Mouse (Mus musculus) kidney, postnatal 0 days (tissue): ENCODE measurements around the gene Armc5. TPM values are rescaled to one million over a fixed set of nuclear protein-coding genes. Genes with fewer than 3 reads are reported as not detected.

ENCODE experiments used
- ATAC-seq: fragments of 200-750 bp; cut with Nextera tagmentation; replicated peaks from 2 replicates; pipeline ENCODE4 v1.8.0; 2017; ENCODE audit warnings: low read depth, moderate number of reproducible peaks, moderate TSS enrichment, moderate library complexity; ENCODE audit not compliant: low FRiP score
- DNase-seq: peaks from one replicate; pipeline ENCODE4 v3.0.0-alpha.2; 2016; ENCODE audit warnings: low spot score
- H3K27ac ChIP-seq: fragments of 300-500 bp; sonication (generic); 2 replicates; pipeline ENCODE4 v1.5.1; 2014; ENCODE audit warnings: mild to moderate bottlenecking
- H3K27me3 ChIP-seq: fragments of 300-500 bp; sonication (generic); 2 replicates; pipeline ENCODE4 v1.6.1; 2014; ENCODE audit warnings: low read length, mixed read lengths; ENCODE audit not compliant: insufficient read depth
- H3K36me3 ChIP-seq: fragments of 300-500 bp; sonication (generic); 2 replicates; pipeline ENCODE4 v1.6.1; 2014; ENCODE audit warnings: low read length, mixed read lengths; ENCODE audit not compliant: insufficient read depth
- H3K4me1 ChIP-seq: fragments of 300-500 bp; sonication (generic); replicated peaks from 2 replicates; pipeline ENCODE4 v1.6.1; 2014; ENCODE audit warnings: antibody characterized with exemption, low read length, mixed read lengths; ENCODE audit not compliant: insufficient read depth
- H3K4me2 ChIP-seq: fragments of 300-500 bp; sonication (generic); 2 replicates; pipeline ENCODE4 v1.6.1; 2014; ENCODE audit warnings: mild to moderate bottlenecking, low read length, moderate library complexity, mixed read lengths
- H3K4me3 ChIP-seq: fragments of 300-500 bp; sonication (generic); replicated peaks from 2 replicates; pipeline ENCODE4 v1.5.1; 2014; ENCODE audit warnings: low read depth, low read length
- H3K9ac ChIP-seq: fragments of 300-500 bp; sonication (generic); 2 replicates; pipeline ENCODE4 v1.6.1; 2014; ENCODE audit warnings: low read depth, low read length
- H3K9me3 ChIP-seq: fragments of 300-500 bp; sonication (generic); replicated peaks from 2 replicates; pipeline ENCODE4 v1.6.1; 2016; ENCODE audit warnings: low read length, inconsistent platforms, mixed read lengths
- CTCF ChIP-seq: IDR thresholded peaks from 2 replicates; pipeline ENCODE4 v1.5.1; 2016; ENCODE audit warnings: antibody characterized with exemption, low read depth, mild to moderate bottlenecking, moderate library complexity
- WGBS: fragments of 180-500 bp; shearing (Covaris S2); extraction: QIAGEN DNeasy Blood & Tissue Kit; methylation state at CpG from one replicate; pipeline ENCODE4 v1.1.7; 2014; 5-methylcytosine and 5-hydroxymethylcytosine counted together
- polyA plus RNA-seq: library from polyadenylated mRNA; unstranded; fragments of >200 nt; fragmentation: Nextera tagmentation; extraction: Ambion mirVana; gene quantifications from 2 replicates; pipeline ENCODE4 v1.2.1, GENCODE M21; 2015

The Armc5 gene
- polyA plus RNA-seq, 1 experiment from 2014 or later, result 17.1 TPM

- WGBS, result 91% methylated on average over 6 of the region's 6 CpGs
- H3K27ac ChIP-seq, result no peak overlapping the region
- ATAC-seq (no peak), DNase-seq (no peak)
- no peaks in the 10 kb centered on the region for H3K9me3 ChIP-seq
- no peak for TF ChIP-seq CTCF
- H3K4me2 ChIP-seq, result no peak overlapping the region
- H3K4me3 ChIP-seq, result no peak overlapping the region
- peaks cover 76% of the 10 kb centered on the region for H3K36me3 ChIP-seq
- H3K27me3 ChIP-seq, result no peaks in the 10 kb centered on the region
- no peak overlapping the region for H3K9ac ChIP-seq
- no peaks in the 10 kb centered on the region for H3K4me1 ChIP-seq
Measured at GRCm38 (mm10) chr7:128276051-128276450, 38.9 kb downstream of the Armc5 start.

DNA sequence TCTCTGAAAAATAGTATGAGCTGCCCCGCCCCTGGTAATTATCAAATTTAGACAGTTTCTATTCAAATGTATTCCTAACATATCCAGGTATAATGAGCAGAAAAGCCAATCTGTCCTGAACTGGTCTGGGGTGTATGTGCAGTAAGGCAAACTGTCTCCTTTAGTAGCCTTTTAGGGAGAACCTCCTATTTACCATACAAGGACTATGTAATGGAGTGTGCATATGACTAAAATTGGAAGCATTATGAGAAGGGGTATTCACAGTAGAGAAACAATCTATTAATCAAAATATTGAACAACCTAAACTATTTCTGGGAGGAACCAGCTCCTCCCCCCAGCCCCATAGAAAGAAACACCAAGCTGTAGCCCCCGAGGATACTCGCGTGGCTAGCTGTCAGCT, 42.6 kb downstream of the Armc5 start:
- no peak overlapping the region for H3K4me3 ChIP-seq
- TF ChIP-seq CTCF, result no peak
- H3K36me3 ChIP-seq, result peaks cover 46% of the 10 kb centered on the region; the same call in 1 of the 2 replicates
- H3K27ac ChIP-seq, result no peak overlapping the region
- H3K9ac ChIP-seq, result no peak overlapping the region
- ATAC-seq (no peak), DNase-seq (no peak)
- H3K4me1 ChIP-seq, result no peaks in the 10 kb centered on the region
- H3K9me3 ChIP-seq, result no peaks in the 10 kb centered on the region
- H3K4me2 ChIP-seq, result no peak overlapping the region
- WGBS, result 89% methylated on average over 4 of the region's 4 CpGs
- no peaks in the 10 kb centered on the region for H3K27me3 ChIP-seq

DNA sequence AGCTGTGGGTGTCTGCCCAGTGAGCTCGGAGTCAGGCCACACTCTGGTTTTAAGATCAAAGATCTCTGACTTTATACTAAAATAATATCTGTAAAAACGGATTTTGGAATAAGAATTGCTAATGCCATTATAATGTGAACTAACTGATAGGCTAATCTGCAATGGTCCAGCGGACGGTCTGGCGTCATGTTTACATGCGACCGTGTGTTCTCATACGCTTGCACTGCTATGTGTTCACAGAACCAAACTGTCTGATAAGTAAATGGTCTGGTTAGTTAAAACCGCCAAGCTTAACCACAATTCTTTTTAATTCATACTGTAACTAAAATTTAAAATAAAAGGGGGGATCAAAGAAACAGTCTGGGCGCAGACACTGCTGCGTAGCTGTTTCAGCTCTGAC, 44.6 kb downstream of the Armc5 start:
- H3K36me3 ChIP-seq, result peaks cover 30% of the 10 kb centered on the region
- no peaks in the 10 kb centered on the region for H3K9me3 ChIP-seq
- no peak overlapping the region for H3K4me3 ChIP-seq
- 91% methylated on average over 11 of the region's 11 CpGs for WGBS
- no peak overlapping the region for H3K27ac ChIP-seq
- no peak overlapping the region for H3K9ac ChIP-seq
- no peak overlapping the region for H3K4me2 ChIP-seq
- DNase-seq (no peak), ATAC-seq (no peak)
- no peak for TF ChIP-seq CTCF
- no peaks in the 10 kb centered on the region for H3K4me1 ChIP-seq
- H3K27me3 ChIP-seq, result no peaks in the 10 kb centered on the region

DNA sequence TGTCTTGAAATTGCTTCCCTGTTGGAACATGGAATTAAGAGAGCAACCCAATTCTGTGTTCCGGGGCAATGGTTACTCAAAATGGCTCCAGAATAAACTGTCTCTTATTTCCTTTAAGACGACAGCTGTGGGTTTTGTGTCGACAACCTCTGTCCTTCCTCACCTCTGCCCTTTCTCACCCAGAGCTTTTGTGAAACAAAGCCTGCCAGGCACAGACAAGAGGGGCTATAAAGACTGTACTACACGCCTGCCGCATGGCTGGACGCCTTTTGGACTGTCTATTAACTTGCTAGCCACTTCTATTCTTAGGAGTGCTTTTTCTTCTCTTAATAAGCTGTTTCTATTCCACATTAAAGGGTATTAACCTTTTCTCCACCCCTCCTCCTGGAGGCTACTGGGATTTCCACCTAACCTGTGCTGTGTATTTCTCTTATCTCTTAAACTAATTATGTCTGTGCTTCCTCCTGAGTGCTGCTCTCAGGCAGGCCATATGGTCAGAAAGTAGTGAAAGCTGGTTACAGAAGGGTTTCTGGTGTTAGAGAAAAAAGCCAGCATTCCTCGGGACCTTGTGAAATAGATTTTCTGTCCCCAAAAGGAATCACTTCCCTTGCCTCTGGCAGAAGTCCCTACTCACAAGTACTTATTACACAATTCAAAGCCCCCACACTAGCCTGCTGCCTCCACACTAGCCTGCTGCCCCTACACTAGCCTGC, 45.5 kb downstream of the Armc5 start:
- Histone ChIP-seq H3K4me3 (no peak overlapping the region), H3K27me3 (no peaks in the 10 kb centered on the region), H3K9me3 (no peaks in the 10 kb centered on the region), H3K4me2 (no peak overlapping the region), H3K36me3 (peaks cover 30% of the 10 kb centered on the region), H3K4me1 (no peaks in the 10 kb centered on the region), H3K9ac (no peak overlapping the region), H3K27ac (no peak overlapping the region)
- ATAC-seq (no peak), DNase-seq (no peak)
- no peak for TF ChIP-seq CTCF
- WGBS, result 30% methylated on average over 7 of the region's 7 CpGs

DNA sequence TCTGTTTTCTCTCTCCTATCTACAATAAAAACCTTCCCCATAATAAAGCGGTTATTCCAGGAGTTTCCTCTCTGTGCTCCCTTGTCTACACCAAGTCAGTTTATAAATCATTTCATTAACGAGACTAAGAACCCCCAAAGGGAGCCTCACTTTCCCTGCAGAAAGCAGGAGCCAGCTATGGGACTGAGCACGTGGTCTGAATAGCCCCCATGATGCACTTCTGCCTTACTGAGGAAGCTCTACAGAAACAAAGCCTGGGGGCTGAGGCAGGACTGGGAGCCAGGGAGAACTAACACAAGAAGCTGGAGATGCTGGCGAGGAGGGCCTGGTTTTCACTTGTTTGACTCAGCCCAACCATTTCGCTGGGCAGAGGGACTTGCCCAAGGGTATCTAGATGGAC, 46.9 kb downstream of the Armc5 start:
- ATAC-seq, result no peak
- no peaks in the 10 kb centered on the region for H3K4me1 ChIP-seq

DNA sequence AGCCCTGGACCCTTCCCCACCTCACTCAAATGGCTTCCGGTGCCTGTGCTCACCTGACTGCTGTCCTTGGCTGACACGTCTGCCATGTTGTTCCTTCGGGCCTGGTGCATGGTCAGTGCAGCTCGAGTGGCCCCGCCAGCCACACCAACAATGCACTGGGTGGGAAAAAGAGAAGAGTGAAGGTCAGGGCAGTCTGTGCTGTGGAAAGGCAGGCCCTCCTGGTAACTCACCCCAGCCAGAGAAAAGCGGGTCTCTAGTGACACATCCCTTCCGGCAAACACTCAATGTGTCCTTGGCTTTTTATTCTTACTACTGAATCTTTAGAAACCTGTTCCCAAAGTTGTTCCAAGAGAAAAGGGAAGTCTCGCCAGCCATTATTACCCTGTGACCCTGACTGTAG, 47.9 kb downstream of the Armc5 start:
- WGBS, result 85% methylated on average over 8 of the region's 8 CpGs
- no peak overlapping the region for H3K9ac ChIP-seq
- no peaks in the 10 kb centered on the region for H3K27me3 ChIP-seq
- no peak overlapping the region for H3K4me3 ChIP-seq
- TF ChIP-seq CTCF, result no peak
- no peak for DNase-seq
- H3K4me2 ChIP-seq, result no peak overlapping the region
- no peak overlapping the region for H3K27ac ChIP-seq
- H3K4me1 ChIP-seq, result no peaks in the 10 kb centered on the region
- H3K9me3 ChIP-seq, result no peaks in the 10 kb centered on the region
- ATAC-seq, result no peak
- H3K36me3 ChIP-seq, result peaks cover 21% of the 10 kb centered on the region; the same call in 1 of the 2 replicates

More for the DNA sequence above, 46.9 kb downstream of the Armc5 start:
- no peak for TF ChIP-seq CTCF
- DNase-seq, result no peak
- Histone ChIP-seq H3K36me3 (peaks cover 29% of the 10 kb centered on the region; the same call in 1 of the 2 replicates), H3K27ac (no peak overlapping the region), H3K4me3 (no peak overlapping the region), H3K27me3 (no peaks in the 10 kb centered on the region), H3K9me3 (no peaks in the 10 kb centered on the region), H3K4me2 (no peak overlapping the region), H3K9ac (no peak overlapping the region)
- WGBS, result 46% methylated on average over 5 of the region's 5 CpGs
